Mouse (Mus musculus) frontal cortex, postnatal 10 days (tissue): Measurements from ENCODE around the gene Spsb2.

Experiments
- DNase-seq, 2 experiments: peaks; one replicate each; pipeline ENCODE4 v3.0.0; 2022; ENCODE audit warnings: low spot score in 2 of 2, mixed read lengths in 1 of 2

Spsb2 gene

DNA sequence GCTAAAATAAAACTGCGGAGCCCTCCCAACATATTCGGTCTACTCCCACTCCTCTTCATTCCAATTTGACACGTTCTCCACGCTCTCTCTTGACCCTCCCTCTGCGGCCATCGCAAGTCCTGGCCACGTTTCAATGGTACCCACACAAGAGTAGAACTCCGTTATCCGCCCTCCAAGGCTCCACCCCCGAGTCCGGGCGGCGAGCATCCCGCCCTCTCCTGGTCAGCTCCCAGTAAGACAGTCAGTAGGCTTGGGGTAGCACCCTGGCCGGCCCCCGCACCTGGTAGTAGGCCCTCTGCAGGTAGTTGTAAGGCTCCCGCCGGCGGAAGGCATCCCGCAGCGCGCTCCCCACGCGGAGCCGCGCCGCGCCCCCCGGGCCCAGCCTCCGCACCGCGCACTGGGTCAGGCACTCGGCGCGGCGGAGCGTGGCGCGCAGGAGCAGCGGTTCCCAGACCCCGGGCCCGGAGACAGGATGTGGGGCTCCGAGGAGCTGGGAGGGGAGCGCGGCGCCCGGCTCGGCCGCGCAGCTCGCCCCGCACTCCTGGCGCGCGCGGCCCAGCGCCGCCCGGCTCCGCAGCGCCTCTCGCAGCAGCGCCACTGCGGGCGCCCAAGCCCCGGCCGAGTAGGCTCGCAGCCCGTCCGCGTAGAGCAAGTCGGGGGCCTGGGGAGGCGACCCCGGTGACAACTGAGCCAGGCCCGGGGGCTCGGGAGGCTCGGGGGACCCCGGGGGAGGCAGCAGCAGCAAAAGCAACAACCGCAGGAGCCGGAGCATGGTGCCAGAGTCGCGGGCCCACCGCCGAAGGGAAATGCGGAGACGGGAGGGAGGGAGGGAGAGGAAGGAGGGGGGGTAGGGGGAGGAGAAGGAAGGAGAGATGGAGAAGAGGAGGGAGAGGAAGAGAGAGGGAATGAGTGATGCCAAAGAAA is 48.7 kb downstream of the Spsb2 start, which contains the start of gene P3h3:
P3h3 (minus strand) TSS at position 837 of the 924 bp plus-strand sequence.
- DNase-seq = peak; percentile 87 to 88

DNA sequence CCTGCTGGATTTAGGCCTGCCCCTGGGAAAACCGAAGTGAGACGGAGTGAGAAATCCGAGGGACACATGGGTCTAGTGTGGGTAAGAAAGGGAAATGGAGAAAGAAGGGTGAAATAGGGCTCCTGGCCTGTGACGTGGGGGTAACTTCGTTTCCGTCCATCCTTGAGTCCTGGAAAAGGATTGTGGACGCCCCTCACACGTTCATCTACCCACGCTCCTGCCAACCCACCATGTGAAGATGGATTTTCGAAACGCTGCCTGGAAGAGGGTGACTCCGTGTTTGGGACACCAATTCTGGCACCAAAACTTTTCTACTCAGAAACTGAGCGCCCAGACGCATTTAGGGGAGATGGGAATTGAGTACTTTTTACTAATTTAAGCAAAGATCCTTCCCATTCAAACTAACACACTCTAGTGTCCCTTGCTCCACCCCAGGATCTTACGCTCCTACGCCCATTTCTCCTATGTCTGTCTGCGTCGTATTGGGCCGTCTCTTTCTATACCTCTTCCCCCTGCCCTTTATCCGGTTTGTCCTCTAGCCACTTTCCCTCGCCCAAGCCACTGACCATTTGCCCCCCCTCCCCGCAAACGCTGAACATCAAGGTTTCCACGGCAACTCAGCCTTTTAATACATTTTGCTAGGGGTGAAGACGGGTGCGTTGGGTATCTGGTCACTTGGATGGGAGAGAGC is 49.5 kb downstream of the Spsb2 start:
- DNase-seq = peak in 1 of 2 experiments; percentile 8

DNA sequence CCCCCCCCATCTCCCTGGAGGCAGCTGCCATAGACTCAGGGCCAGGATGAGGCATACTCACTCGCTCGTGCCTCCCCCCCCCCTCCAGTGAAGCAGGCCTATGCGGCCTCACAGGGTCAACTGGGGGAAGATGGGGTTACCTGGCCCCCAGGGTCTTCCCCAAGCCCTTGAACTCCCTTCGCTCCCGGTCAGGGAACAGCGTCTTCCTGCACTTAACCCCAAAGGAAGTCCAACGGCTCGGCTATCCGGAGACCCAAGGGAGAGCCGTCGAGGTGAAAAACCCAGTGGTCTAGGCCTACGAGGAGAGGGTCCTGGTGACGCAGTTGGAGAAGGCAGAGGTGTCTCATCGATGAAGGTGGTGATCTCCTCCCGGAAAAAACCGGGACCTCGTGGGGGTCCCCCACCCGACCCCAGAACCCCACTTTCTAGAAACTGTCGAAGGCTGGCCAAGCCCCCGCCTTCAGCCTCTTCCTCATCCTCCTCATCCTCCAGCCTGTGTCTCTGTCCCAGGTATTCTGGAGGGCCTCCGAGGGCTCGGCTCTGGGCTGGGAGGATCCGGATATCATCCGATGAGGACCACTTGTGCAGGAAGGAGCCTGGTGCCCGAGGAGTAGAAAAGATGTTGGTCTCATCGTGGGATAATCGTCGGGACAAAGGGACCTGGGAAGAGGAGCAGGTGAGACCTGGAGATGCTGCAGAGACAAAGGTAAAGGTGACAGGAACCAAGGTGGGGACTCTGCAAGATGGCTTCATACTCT is 50.3 kb downstream of the Spsb2 start:
- DNase-seq = peak in 1 of 2 experiments; percentile 20

DNA sequence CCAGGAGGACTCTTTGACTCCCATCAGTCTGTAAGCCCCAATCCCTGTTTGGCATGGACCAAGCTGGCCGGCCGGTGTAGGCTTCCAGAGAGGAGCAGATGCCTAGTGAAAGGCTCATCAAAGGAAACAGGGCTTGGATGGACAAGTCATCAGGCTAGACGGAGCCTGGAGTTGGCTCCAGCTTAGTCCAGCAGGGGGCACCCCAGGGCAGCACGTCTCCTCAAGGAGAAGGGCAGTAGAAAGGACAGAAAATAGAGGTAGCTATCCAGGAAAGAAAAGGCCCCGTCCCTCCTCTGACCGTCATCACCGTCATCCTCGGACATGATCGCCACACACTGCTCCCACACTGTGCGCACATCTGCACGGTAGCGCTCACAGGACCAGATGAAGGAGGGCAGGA is 51.3 kb downstream of the Spsb2 start:
- peak; percentile 79 to 85 for DNase-seq
